Mouse (Mus musculus): ENCODE measurements around the gene Gpatch8.
"Not testable (repeated sequence)": the region's sequence is repeated elsewhere in the genome, so short reads cannot be mapped to it uniquely, and the experiment has no call there.

The Gpatch8 gene

DNA sequence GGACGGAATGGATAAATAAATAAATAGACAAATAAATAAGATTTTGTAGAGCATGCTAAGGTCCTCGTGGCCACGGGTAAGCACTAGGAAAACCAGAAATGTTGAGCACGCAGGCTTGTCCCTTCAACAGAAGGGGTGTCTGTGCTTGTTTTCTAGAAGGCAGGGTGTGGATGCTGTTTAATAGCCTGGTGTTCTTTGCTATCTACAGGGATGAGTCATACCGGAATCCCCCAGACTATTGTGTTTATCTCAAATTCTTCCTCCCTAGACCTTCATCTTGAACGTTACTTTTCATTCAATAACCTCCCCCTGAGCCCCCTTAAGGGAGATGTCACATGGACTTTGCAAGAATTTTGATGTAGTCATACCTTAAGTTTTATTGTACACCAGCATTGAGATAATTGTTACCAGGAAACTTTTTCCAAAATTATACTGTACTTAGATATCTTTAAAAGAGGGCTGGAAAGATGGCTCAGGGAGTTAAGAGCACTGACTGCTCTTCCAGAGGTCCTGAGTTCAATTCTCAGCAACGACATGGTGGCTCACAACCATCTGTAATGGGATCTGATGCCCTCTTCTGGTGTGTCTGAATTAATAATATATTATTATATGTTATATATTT, 12.7 kb upstream of the Gpatch8 start:
- no peak for DNase-seq (ENCODE audit: low spot score)

DNA sequence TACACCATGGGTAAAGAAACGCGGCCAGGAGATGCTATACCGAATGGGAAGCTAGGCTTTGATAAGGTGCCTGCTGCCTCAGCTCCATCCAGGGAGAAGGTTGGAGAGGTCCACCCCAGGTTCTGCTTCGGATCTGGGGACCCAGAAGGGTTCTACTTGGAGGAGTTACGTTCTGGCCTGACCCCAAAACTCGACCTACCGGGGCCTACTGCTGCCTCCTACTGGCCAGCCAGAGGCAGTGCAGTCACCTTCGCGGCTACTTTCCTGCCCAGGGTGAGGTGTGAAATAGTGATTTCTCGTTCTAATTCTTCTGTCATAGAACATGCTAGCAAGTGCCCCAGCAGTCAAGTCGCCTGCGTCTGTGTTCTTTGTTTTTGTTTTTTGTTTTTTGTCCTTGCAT, 12.0 kb upstream of the Gpatch8 start:
- DNase-seq (ENCODE audit: low spot score), result no peak

- no peak for DNase-seq (ENCODE audit: low spot score)
Measured at GRCm38 (mm10) chr11:102567723-102568122, 11.5 kb upstream of the Gpatch8 start.

DNA sequence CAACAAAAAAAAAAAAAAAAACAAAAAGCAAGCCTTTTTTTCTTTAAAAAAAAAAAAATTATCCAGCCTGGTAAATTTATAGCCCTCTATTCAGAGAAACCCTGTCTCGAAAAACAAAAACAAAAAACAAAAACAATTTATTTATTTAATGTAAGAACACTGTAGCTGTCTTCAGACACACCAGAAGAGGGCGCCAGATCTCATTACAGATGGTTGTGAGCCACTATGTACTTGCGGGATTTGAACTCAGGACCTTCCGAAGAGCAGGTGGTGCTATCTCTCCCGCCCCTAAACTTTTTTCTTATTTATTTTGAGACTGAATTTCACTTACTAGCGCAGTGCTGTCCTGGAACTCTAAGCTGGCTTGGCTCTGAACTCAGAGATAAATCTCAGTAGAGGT, 11.0 kb upstream of the Gpatch8 start:
- DNase-seq (ENCODE audit: low spot score), result no peak

DNA sequence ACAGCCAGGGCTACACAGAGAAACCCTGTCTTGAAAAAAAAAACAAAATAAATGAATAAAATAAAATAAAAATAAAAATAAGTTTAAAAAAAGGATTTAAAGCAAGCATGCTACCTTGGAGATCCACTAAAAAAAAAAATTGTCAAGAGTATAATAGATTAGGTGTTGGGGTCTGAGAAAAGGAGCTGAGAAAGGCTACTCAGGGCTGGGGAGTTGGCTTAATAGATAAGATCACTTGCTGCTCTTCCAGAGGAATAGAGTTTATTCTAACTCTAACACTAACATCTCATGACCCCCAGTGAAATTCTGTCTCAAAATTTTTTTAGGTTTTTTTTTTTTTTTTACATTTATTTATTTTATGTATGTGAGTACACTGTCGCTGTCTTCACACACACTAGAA, 10.1 kb upstream of the Gpatch8 start:
- no peak for DNase-seq (ENCODE audit: low spot score)

GRCm38 (mm10) chr11:102565741-102566140, 9.5 kb upstream of the Gpatch8 start:
- no peak for DNase-seq (ENCODE audit: low spot score)

- not testable (repeated sequence) for DNase-seq (ENCODE audit: low spot score)
Measured at GRCm38 (mm10) chr11:102564952-102565671, 8.9 kb upstream of the Gpatch8 start.

DNA sequence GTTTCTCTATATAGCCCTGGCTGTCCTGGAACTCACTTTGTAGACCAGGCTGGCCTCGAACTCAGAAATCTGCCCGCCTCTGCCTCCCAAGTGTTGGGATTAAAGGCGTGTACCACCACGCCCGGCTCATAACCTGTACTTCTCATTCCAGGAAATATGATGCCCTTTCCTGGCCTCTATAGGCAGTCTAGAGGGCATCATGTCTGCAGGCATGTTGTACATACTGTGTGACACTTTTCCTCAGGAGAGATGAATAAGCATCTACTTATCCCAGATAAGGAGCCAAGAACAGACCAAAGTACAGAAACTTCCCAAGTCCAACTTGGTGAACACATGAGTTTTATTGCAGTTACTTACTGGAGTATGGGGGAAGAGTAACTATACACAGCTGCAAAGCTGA, 2.5 kb upstream of the Gpatch8 start:
- DNase-seq (ENCODE audit: low spot score), result no peak

DNA sequence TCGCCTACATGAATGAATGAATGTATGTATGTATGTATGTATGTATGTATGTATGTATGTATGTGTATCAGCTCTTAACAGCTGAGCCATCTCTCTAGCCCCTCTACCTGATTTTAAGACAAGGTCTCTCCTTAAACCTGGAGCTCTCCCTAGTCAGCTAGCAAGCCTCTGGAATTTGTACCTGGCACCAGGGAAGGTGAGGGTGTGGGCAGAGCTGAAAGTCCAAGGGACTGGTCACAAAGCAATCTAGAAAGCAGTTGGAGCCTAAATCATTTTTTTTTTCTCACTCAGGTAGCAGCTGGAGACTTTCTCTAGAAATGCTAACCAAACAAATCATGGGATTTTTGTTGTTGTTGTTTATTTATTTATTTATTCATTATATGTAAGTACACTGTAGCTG, 1.2 kb upstream of the Gpatch8 start:
- DNase-seq (ENCODE audit: low spot score), result no peak

- DNase-seq (ENCODE audit: low spot score), result no peak
Measured at GRCm38 (mm10) chr11:102556716-102557074, 503 bp upstream of the Gpatch8 start.

GRCm38 (mm10) chr11:102555400-102556030, 677 bp downstream of the Gpatch8 start:
- no peak for DNase-seq (ENCODE audit: low spot score)

DNA sequence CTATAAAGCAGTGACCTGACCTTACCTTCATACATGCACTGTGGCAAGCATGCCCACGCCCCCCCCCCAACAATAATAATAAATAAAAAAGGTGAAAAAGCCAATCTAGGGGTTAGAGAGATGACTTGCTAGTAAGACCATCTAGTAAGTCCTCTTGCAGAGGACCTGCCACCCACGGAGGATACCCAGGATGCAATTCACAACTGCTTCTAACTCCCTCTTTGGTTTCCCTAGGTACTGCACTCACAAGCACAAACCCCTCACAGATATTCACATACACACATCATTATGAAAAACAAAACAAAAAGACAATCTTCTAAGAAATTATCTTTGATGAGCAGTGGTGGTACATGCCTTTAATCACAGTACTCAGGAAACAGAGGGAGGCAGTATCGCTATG, 4.1 kb downstream of the Gpatch8 start:
- DNase-seq (ENCODE audit: low spot score), result no peak

DNA sequence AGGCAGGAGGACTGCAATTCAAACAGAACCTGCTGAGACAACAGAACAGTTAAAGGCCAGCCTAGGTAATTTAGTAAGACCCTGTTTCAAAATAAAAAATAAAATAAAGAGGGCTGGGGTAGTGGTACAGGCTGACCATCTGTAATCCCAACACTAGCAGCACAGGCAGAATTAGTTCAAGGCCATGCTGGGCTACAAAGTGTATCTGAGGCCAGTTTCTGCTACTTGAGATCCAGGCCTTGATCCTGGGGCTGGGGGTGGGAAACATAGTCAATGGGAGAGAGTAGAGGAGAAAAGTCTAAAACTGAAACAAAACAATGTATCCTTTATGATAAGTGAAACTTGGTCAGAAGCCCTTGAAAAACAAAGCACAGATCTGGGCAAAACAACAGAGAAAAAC, 5.0 kb downstream of the Gpatch8 start:
- DNase-seq (ENCODE audit: low spot score), result no peak

DNA sequence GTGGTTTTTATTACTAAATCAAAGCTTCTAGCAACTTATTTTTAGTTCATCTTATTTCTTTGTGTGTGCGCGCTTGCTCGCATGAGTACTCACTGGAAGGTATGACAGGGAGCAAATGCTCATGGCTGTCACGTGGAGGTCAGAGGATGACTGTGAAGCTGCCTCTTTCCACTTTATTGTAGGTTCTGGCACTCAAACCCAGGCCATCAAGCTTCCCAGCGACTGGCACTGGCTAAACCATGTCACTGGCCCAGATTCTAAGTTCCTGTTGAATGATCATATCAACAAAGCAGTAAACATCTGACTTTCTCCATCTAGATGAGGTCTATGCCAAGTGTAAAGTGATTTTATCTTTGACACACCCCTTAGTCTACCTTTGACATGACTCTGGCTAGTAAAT, 14.7 kb downstream of the Gpatch8 start:
- no peak for DNase-seq (ENCODE audit: low spot score)

- not testable (repeated sequence) for DNase-seq (ENCODE audit: low spot score)
Measured at GRCm38 (mm10) chr11:102540286-102540685, 15.9 kb downstream of the Gpatch8 start.

GRCm38 (mm10) chr11:102539690-102540089, 16.5 kb downstream of the Gpatch8 start:
- no peak for DNase-seq (ENCODE audit: low spot score)

- DNase-seq (ENCODE audit: low spot score), result no peak
Measured at GRCm38 (mm10) chr11:102536210-102536609, 20.0 kb downstream of the Gpatch8 start.

DNA sequence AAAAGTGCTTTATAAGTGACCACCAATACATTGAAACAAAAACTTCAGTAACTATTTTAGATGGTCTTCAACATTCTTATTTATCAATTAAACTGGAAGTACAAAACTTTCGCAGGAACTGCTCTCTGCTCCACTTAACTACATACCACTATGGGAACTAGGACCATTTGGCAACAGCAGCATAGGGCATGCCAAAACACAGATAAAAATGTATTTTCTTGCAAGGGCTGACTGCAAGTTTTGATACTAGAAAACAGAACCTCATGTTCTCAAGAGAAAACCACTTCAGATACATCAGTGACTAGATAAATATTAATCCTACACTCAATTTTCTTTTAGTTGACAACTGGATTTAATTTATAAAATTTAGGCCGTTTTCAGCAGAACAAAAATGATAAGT, 22.1 kb downstream of the Gpatch8 start:
- DNase-seq (ENCODE audit: low spot score), result no peak

- no peak for DNase-seq (ENCODE audit: low spot score)
Measured at GRCm38 (mm10) chr11:102531425-102531824, 24.8 kb downstream of the Gpatch8 start.

DNA sequence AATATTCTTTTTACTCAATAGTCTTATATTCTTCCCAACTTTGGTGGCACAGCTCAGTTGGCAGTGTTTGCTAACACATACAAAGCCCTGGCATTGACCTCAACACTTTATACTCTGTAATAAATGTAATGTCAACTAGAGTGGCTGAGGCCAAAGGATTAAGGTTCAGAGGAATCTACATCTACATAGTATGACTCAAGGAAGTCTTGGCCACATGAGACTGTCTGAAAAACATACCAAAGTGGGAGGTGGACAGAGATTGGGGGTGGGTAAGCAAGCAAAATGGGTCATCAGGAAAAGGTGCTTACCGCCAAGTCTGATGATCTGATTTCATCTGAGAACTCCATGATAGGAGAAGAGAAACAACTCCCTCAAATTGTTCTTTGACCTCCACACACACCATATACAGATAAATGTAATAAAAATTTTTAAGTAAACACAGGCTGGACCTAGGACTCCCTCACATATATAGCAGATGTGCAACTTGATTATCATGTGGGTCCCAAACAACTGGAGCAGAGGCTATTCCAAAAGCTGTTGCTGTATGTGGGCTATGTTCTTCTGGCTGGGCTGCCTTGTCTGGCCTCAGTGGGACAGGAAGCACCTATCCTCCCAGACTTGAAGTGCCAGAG, 41.3 kb downstream of the Gpatch8 start:
- no peak for DNase-seq (ENCODE audit: low spot score)

DNA sequence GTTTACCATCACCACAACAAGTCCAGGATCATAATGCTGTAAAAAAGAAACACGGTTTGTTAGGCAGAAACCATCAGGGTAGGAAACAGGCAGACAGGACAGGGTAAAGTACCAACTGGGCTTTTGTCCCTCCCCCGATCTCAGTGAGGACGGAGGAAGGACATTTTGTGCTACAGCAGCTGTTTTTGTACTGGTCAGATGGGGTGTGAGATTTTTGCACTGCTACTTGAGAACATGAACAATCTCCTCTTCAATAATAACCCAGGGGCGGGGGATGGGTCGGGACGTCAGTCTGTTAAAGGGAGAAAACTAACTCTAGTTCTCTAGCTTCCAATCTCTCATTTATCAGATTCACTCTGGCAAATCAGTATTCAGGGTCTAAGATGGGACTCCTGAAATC, 46.0 kb downstream of the Gpatch8 start:
- DNase-seq (ENCODE audit: low spot score), result no peak

GRCm38 (mm10) chr11:102496732-102497131, 59.5 kb downstream of the Gpatch8 start:
- no peak for DNase-seq (ENCODE audit: low spot score)

- DNase-seq (ENCODE audit: low spot score), result no peak
Measured at GRCm38 (mm10) chr11:102496206-102496605, 60.0 kb downstream of the Gpatch8 start.
